Mouse (Mus musculus): ENCODE data around the gene Myo7a.

Myo7a gene

GRCm38 (mm10) chr7:98119179-98119960, at the start of gene Myo7a:
TSS of gene Myo7a (minus strand) at chr7:98119524.
- DNase-seq (ENCODE audit: low read depth), result no peak

DNA sequence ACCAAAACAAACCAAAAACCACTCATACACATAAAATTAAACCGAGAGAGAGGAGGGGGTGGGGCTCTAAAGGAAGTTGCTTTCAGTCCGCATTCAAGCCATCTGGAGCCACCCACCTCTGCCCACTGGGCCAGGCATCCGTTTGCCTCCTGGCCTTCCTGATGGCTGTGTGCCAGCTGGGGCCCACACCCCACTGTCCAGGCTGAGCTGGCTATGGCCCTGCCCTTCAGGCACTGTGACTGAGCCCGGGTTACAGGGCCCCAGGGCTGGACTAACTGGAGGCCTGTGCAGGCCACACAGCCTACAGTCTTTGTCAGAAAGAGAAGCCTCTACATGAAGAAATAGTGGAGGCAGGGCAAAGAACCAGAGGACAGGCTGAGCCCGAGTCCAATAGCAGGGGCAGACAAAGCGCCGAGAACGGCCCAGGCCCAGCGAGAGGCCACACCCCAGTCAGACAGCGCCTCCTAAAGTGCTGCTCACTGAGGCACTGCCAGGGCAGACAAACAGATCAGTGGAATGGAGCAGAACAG, 45.7 kb upstream of the Myo7a start:
- DNase-seq (ENCODE audit: low read depth), result no peak

DNA sequence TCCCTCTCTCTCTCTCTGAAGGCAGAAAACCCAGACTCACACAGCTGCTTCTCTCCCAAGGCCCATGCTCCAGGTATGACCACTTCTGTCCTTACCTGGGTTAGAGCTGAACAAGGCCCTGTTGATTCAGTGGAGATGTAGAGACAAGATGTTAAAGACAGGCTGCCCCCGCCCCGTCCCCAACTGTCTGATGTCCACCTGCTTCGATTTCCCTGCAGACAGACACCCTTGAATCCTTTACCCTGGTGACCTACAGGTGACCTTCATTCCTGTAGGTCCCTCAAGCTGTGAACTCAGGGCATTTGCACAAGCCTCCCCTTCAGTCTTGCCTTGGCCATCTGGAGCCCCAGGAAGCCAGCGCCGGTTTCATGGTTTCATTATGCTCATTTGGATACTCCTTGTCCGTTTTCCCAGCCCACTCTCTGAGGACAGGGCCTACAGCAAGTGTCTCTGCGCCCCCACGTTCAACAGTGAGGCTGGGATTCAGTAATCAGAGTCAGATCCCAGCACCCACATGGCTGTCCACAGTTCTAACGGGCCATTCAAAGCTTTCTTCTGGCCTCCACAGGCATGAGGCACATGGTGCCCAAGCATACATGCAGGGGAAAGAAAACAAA, 45.2 kb upstream of the Myo7a start:
- no peak for DNase-seq (ENCODE audit: low read depth)

- no peak for DNase-seq (ENCODE audit: low read depth)
These were observed 44.4 kb upstream of the Myo7a start for GRCm38 (mm10) chr7:98163700-98164099.

DNA sequence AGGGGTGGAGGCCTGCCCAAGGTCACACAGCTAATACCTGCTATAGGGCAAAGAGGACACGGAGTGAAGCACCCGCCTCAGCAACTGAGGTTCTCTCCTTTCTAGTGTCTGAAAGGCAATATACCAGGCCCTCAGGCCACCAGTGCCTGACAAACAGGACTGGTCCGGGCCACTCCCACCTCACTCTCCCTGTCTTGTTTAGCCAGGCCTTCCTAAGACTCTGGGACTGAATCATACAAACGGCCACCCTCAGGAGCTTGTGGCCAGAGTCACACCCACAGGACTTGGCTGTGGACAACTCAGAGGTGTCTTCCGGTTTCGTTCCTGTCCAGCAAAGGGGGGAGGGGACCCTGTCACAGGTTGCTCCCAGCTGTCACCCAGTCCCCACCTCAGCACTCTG, 42.9 kb upstream of the Myo7a start:
- no peak for DNase-seq (ENCODE audit: low read depth)

GRCm38 (mm10) chr7:98160041-98160740, 40.9 kb upstream of the Myo7a start:
- DNase-seq (ENCODE audit: low read depth), result no peak

GRCm38 (mm10) chr7:98158481-98158880, 39.2 kb upstream of the Myo7a start:
- no peak for DNase-seq (ENCODE audit: low read depth)

DNA sequence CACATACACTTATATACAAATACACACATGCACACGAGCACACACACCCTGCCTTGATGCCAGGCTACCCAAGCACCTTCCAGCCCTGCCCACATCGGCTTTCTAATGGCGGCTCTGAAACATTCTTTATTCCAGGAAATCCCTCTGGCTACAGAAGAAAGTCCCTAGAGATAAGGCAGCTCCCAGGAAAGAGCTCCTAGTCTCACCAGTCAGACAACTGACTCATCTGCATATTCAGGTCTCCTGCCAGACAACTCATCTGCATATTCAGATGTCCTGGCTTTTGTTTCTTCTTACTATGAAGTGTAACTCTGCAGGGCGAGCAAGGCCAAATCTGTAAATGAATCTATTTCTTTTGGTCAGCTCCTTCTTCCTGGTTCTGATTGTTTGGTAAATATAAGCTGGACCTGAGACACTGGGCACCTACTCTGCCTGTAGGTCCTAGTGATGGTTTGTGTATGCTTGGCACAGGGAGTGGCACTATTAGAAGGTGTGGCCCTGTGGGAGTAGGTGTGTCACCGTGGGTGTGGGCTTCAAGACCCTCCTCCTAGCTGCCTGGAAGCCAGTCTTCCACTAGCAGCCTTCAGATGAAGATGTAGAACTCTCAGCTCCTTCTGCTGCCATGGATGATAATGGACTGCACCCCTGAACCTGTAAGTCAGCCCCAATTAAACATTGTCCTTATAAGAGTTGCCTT, 38.5 kb upstream of the Myo7a start:
- no peak for DNase-seq (ENCODE audit: low read depth)

GRCm38 (mm10) chr7:98156280-98156665, 36.9 kb upstream of the Myo7a start:
- DNase-seq (ENCODE audit: low read depth), result no peak

- DNase-seq (ENCODE audit: low read depth), result no peak
These were observed 36.4 kb upstream of the Myo7a start for GRCm38 (mm10) chr7:98155546-98156279.

GRCm38 (mm10) chr7:98153892-98154291, 34.6 kb upstream of the Myo7a start:
- DNase-seq (ENCODE audit: low read depth), result no peak

- no peak for DNase-seq (ENCODE audit: low read depth)
These were observed 34.0 kb upstream of the Myo7a start for GRCm38 (mm10) chr7:98153345-98153744.

GRCm38 (mm10) chr7:98152400-98152799, 33.1 kb upstream of the Myo7a start:
- no peak for DNase-seq (ENCODE audit: low read depth)

DNA sequence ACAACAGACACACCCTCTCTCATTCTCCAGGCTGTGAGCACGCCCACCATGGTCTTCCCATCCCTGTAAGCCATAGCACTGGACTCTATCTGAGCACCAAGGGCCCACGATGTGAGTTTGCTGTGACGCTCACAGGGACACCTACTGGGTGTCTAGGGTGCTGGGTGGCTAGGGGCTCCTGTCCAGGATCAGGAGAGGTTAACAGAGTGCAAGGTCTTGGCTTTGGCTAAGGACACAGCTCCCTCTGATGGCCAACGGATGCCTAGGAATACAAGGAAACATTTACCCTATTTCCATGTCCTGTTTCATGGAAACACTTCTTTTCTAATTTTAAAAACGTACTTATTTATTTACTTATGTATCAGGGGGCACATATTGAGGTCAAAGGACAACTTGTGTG, 31.2 kb upstream of the Myo7a start:
- no peak for DNase-seq (ENCODE audit: low read depth)

- DNase-seq (ENCODE audit: low read depth), result no peak
These were observed 30.5 kb upstream of the Myo7a start for GRCm38 (mm10) chr7:98149802-98150201.

GRCm38 (mm10) chr7:98148721-98149407, 29.5 kb upstream of the Myo7a start:
- DNase-seq (ENCODE audit: low read depth), result no peak

GRCm38 (mm10) chr7:98147766-98148165, 28.4 kb upstream of the Myo7a start:
- DNase-seq (ENCODE audit: low read depth), result no peak

DNA sequence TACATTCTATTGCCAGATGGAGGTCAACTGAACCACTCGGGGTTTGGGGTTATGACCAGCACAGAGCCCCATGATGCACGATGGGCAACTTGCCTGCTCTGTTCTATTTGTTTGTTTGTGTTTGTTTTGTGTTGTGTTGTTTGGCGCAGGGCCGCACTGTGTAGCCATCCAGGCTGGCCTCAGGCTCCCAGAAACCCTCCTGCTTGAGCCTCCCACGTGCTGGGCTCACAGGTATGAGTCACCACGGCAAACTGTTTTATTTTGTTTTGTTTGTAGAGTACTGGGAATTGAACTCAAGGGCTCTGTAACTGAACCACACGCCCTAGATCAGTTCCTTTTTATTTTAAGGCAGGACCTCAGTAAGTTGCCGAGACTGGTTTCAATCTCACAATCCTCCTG, 27.1 kb upstream of the Myo7a start:
- DNase-seq (ENCODE audit: low read depth), result no peak

DNA sequence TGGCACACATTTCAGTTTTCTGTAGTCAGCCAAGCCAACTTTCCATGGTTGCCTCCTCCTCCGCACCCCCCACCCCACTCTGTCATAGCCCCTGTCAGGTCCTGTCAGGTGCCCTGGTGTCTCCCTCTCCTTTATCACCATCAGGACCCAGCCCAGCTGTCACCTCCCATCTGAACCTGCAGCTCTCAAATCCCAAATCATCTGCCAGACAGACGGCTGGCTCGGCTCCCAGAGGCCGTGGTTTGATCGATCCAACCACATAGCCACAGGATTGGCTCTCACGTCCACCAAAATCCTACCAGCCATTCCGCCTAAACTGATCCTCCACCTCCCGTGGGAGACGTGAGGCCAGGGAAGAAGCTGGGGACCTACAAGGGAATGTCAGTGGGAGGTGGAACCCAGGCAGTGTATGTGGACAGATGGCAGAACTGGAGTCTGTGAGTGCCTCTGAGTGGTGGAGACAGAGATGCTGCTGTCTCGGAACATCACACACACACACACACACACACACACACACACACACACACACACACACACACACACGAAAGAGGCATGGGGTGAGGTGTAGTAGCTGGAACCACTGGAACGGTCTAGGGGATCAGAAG, 26.6 kb upstream of the Myo7a start:
- no peak for DNase-seq (ENCODE audit: low read depth)

- no peak for DNase-seq (ENCODE audit: low read depth)
These were observed 26.1 kb upstream of the Myo7a start, which contains the start of gene Omp for GRCm38 (mm10) chr7:98145402-98145801. TSS of gene Omp (minus strand) at chr7:98145502.

Data from c-Kit-positive CD71-positive TER-119-negative erythroid progenitor cells, embryonic 14.5 days (primary cell).